In genomic region chr6:58603485-58604090, GRCm38 (mm10) we compare ENCODE assay signal across 8 mouse cellular contexts. TPM values are rescaled to one million over a fixed set of nuclear protein-coding genes. Genes with fewer than 3 reads are reported as not detected.
A peak's percentile ranks its signal among the peaks of the same experiment; 100 is the strongest.
DNase-seq lines count a peak whose midpoint lies in the region; ATAC-seq and TF ChIP-seq lines count a peak whose summit lies in the region.
"Not testable (repeated sequence)": the region's sequence is repeated elsewhere in the genome, so short reads cannot be mapped to it uniquely, and the experiment has no call there.

No protein-coding gene starts in this region.

- TF ChIP-seq EP300 in lung, postnatal 0 days (IDR thresholded peaks at IDR 0.05), result not testable (repeated sequence)

- intact Hi-C loops in left cerebral cortex, adult 2 months (cut with DNase I), result loop anchor here (2.0 kb wide), 1 partner anchor 579 kb away; no protein-coding TSS in a partner anchor

- H3K27ac ChIP-seq in embryonic facial prominence, embryonic 11.5 days (replicated peaks; ENCODE audit: low read depth, low read length); intestine, embryonic 14.5 days (ENCODE audit: low read depth); left cerebral cortex, adult 2 months; lung, postnatal 0 days (ENCODE audit: low read length); neural tube, embryonic 12.5 days: not testable (repeated sequence)

- TF ChIP-seq CTCF in left cerebral cortex, adult 2 months (IDR thresholded peaks at IDR 0.05), result peak; percentile 51
- TF ChIP-seq CTCF in lung, postnatal 0 days (IDR thresholded peaks at IDR 0.05), result peak; percentile 65

- not testable (repeated sequence) for H3K27me3 ChIP-seq in embryonic facial prominence, embryonic 11.5 days (ENCODE audit: control insufficient read depth, insufficient read depth, low read length); intestine, embryonic 14.5 days (replicated peaks; ENCODE audit: control insufficient read depth, insufficient read depth, low read length); lung, postnatal 0 days (replicated peaks; ENCODE audit: insufficient read depth, low read length); neural tube, embryonic 12.5 days (replicated peaks)

- WGBS in embryonic facial prominence, embryonic 11.5 days, result 81% methylated on average over 3 of the region's 3 CpGs
- 57% methylated on average over 3 of the region's 3 CpGs for WGBS in intestine, embryonic 14.5 days
- 53% methylated on average over 3 of the region's 3 CpGs for WGBS in lung, postnatal 0 days
- WGBS in neural tube, embryonic 12.5 days, result 79% methylated on average over 3 of the region's 3 CpGs

- not testable (repeated sequence) for H3K4me2 ChIP-seq in embryonic facial prominence, embryonic 11.5 days (ENCODE audit: low read depth, low read length); intestine, embryonic 14.5 days (ENCODE audit: low read length); lung, postnatal 0 days (replicated peaks; ENCODE audit: low read depth, low read length); neural tube, embryonic 12.5 days (replicated peaks)

- DNase-seq in adipocyte (ENCODE audit: low spot score), result peak; percentile 69
- DNase-seq in embryonic facial prominence, embryonic 11.5 days (ENCODE audit: low spot score), result peak; percentile 31
- peak; percentile 31 to 65 for DNase-seq in heart, adult 18-20 months
- not testable (repeated sequence) for DNase-seq in intestine, embryonic 14.5 days (ENCODE audit: low spot score)
- DNase-seq in left cerebral cortex, adult 2 months (ENCODE audit: extremely low spot score in 1 of 2, low spot score in 2 of 2), result peak in 1 of 2 experiments; percentile 14
- peak; percentile 43 for DNase-seq in lung, postnatal 0 days (ENCODE audit: low spot score)
- DNase-seq in thymus, postnatal 14 days, result peak; percentile 40

- H3K4me3 ChIP-seq in embryonic facial prominence, embryonic 11.5 days (ENCODE audit: low read depth, low read length); intestine, embryonic 14.5 days (ENCODE audit: low read depth, low read length); left cerebral cortex, adult 2 months; lung, postnatal 0 days (ENCODE audit: low read depth, low read length); neural tube, embryonic 12.5 days: not testable (repeated sequence)

- H3K9ac ChIP-seq in embryonic facial prominence, embryonic 11.5 days (replicated peaks; ENCODE audit: low read length); intestine, embryonic 14.5 days (ENCODE audit: low read length); lung, postnatal 0 days (replicated peaks; ENCODE audit: low read depth); neural tube, embryonic 12.5 days: not testable (repeated sequence)

- not testable (repeated sequence) for H3K4me1 ChIP-seq in embryonic facial prominence, embryonic 11.5 days (ENCODE audit: control insufficient read depth, insufficient read depth, low read length); intestine, embryonic 14.5 days (replicated peaks; ENCODE audit: control insufficient read depth, insufficient read depth, low read length); lung, postnatal 0 days (ENCODE audit: insufficient read depth, low read depth, low read length); neural tube, embryonic 12.5 days

- not testable (repeated sequence) for H3K9me3 ChIP-seq in embryonic facial prominence, embryonic 11.5 days (replicated peaks; ENCODE audit: control insufficient read depth, low read length); intestine, embryonic 14.5 days (ENCODE audit: control insufficient read depth, low read length); lung, postnatal 0 days (ENCODE audit: low read length); neural tube, embryonic 12.5 days

- not testable (repeated sequence) for H3K36me3 ChIP-seq in embryonic facial prominence, embryonic 11.5 days (replicated peaks; ENCODE audit: control insufficient read depth, insufficient read depth, low read depth, low read length); intestine, embryonic 14.5 days (ENCODE audit: control insufficient read depth, insufficient read depth, low read length); lung, postnatal 0 days (ENCODE audit: insufficient read depth, low read length); neural tube, embryonic 12.5 days

- peak; percentile 64; the same call in 1 of the 2 replicates for ATAC-seq in embryonic facial prominence, embryonic 11.5 days (replicated peaks; ENCODE audit: insufficient number of reproducible peaks, low FRiP score, low TSS enrichment, low read depth)
- ATAC-seq in intestine, embryonic 14.5 days (replicated peaks; ENCODE audit: low FRiP score, low TSS enrichment, low read depth), result peak; percentile 47
- ATAC-seq in lung, postnatal 0 days, result peak; percentile 42; the same call in 1 of the 2 replicates
- ATAC-seq in neural tube, embryonic 12.5 days (ENCODE audit: low FRiP score, low read depth), result 0 out of 2 replicates have a peak, but pooled peaks have one; percentile 34

RNA-seq across cellular contexts. Expression of gene Abcg2, which starts 19.3 kb away (rescaled TPM):
- 59.7 and 66.7 TPM in 2 replicates for polyA plus RNA-seq in embryonic facial prominence, embryonic 11.5 days (2014; fragmentation: Nextera tagmentation; extraction: Ambion mirVana)
- total RNA-seq in heart, adult 18-20 months (2021), result 10 to 100 TPM; 24.4 to 32.2 TPM
- 69.6 and 74.1 TPM in 2 replicates for polyA plus RNA-seq in intestine, embryonic 14.5 days (2014; fragmentation: Nextera tagmentation; extraction: Ambion mirVana)
- 10 to 100 TPM; 23.2 to 23.7 TPM for total RNA-seq in left cerebral cortex, adult 2 months (2021)
- polyA plus RNA-seq in lung, postnatal 0 days (2015; fragmentation: Nextera tagmentation; extraction: Ambion mirVana), result 38.4 and 43.5 TPM in 2 replicates
- 40.4 and 44.0 TPM in 2 replicates for polyA plus RNA-seq in neural tube, embryonic 12.5 days (2016; fragmentation: Nextera tagmentation; extraction: Ambion mirVana)
